Mouse (Mus musculus) cerebellum, postnatal 10 days (tissue): ENCODE results near the gene B3galnt1.
A peak's percentile ranks its signal among the peaks of the same experiment; 100 is the strongest.
"Not testable (repeated sequence)": the region's sequence is repeated elsewhere in the genome, so short reads cannot be mapped to it uniquely, and the experiment has no call there.

Source experiments
- DNase-seq, 2 experiments: peaks; one replicate each; pipeline ENCODE4 v3.0.0; 2021; ENCODE audit warnings: mixed read lengths in 2 of 2

B3galnt1 gene

DNA sequence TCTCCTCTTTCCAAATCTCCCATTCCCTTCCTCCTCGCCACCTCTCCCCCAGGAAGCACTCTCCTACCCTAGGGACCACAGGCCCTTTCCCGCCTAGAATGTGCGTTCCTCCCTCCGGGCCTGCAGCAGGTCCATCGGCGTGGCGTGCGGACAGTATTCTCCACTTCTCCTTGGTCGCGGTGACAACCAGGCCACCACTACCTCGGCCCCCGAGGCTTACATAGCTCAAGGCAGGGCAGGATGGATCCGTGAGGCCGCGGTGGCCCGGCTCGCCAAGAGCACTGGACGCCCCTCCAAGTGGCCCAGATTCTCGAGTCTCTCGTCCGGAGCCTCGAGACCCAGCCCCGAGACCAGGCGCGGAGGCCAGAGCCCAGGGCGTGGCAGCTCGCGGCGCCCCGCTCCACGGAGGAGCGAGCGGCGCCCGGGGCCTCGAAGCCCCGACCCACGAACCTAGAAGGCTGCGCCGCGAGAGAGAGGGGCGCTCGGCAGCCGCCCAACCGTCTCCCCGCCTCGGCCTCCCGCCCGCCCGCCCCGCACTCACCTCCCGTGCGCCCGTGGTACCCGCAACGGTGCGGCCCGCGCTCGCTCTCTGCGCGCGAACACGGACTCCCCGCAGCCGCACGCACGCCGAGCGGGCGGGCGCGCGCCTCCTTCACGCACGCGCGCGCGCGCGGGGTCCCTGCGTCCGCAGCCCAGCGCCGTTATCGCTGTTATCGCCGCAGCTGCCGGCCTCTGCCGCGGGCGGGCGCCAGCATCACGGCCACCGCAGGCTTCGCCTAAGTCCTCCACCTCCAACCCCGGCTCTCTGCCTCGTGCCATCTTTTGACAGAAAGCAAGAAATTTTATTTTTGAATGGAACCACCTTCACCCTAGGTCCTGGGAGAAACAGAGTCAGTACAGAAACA, at the start of gene B3galnt1:
Gene B3galnt1, minus strand, starts transcription at position 700 of the 905 bp plus-strand sequence.
- DNase-seq: peak; percentile 84 to 86

DNA sequence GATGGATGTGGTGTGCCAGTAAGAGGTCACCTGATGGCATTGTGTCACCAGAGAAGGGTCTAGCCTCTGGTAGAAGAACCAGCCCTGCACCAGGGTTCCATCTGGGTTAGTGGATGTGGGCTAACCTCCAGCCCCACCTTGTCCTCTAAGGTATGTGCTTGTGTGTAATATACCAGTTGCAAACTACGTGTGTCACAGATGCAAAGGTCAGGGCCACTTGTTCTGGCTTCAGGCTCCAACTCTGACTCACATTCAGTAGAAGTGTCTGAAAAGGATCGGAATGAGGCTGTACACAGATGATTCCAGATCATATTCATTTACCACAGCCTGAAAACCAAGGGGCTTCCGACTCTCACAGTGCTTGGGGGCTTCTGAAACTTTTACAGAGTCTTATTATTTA, 35.8 kb upstream of the B3galnt1 start:
- DNase-seq: no peak

DNA sequence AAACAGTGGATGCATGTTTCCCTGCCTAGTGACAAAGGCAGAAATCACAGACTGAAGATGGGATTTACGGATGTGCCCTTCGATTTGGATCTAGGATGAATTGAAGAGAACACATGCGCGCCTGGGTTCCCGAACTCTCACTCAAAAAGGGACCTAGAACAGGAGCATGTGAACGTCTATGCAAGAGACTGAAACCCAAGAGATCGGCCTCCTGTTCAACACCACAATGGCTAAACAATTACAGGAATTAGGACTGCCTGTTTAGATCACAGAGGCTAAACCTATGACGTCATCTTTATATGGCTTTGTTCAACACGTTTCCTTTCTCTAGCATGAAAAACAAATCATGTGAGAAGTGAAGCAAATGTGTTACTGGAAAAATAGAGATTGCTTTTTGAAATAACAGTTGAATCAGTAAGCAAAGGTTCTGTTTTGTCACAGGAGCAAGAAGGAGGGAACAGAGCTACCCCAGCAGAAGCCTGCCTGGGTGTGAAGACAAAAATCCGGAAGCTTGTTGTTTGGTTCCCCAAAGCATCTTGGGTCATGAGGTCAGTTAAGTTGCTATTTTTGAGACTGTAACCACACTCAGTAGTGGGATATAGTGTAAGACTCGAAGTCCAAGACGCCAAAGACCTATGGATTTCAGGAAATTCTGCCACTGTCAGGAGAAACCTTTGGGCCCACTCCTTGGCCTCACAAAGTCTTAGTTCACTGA, 35.1 kb upstream of the B3galnt1 start:
- no peak for DNase-seq

DNA sequence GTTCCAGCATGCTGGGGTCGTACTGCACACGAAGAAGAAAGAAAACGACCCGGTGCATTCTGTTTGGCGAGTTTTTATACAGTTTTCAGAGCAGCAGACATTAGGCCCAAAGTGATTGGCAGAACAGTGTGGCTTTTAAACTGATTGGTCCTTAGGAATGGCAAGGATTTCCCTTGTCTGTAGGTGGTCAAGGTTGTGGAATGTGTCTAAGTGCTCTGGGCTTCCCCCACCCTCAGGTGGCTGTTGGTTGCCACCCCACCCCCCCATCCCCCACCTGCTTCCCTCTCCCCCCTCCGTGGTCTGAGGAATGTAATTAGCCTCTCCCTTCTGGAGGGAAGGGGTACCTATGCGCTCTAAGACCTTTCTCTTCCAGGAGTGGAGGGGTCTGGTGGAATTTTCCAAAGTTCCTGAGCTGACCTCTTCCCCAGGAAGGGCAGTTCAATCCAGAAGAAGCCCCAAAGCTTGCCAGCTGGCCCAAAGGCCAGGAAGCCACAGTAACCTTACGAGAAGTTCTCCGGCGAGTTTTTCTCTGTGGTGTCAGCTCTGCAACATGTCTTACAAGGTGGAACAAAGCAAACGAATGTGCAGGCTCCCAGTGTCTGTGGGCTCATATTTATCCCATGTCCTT, 28.3 kb upstream of the B3galnt1 start:
- no peak for DNase-seq

DNA sequence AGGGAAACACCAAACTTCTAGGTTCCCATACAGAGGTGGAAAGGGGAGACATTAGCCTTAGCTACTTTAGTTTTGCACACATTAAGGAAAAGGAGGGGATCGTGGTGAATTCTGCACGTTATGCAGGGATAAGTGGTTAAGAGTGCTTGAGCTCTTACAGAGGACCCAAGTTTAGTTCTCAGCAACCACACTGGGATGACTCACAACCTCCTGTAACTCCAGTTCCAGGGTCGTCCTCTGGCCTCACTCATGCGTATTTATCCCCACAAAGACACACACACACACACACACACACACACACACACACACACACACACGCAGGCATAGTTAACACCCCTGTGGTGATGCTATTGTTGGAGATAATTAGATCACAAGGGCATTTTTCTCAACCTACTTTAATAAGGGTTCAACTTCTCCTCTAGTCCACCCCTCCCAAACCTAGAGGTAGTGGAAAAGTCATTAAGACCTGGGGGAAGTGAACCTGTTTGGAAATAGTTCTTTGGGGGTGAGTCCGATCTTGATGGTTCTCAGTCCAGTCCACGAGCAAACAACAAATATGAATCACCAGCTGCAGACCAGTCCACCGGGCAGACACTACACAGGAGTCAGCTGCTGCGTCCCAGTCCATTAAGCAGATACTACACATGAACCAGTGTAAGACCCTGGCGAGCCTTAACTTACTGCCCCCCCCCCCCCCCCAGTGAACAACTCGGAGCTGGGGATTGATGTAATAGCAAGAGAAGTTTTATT, 27.6 kb upstream of the B3galnt1 start:
- no peak for DNase-seq

DNA sequence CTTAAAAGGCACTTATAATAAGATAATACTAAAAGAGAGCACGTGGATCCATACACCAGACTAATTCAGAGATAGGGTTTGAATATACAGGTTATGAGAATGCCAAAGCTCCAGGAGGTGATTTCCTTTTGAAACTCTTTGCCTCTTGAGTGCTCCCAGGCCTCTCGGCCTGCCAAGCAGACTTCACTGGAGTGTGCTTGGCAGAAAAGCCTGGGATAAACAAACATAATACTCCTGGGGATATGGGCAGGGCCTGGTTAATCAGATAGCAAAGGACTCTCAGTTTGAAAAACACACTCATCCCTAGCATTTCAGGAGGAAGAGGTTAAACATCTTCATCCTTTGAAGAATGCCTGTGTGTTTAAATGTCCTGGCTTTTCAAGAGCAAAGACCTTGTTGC, 25.4 kb upstream of the B3galnt1 start:
- no peak for DNase-seq

DNA sequence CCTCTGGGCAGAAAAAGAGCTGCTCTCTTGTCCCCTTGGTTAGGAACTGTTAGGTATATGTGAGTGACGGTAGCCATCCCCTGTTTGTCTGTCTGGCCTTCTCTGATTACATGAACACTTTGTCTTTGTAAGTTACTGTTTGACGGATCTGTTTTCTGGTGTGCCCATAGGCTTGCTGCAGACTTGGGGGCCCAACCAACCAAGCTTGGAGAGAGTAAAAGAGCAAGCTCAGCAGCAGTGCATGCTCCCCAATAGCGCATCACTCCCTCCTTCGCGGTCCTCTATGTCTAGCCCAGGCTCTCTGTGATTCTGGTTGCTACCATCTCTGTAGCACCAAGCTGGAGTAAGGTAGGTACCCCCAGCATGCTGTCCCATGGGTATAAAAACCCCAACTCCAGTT, 9.1 kb upstream of the B3galnt1 start:
- DNase-seq: no peak

DNA sequence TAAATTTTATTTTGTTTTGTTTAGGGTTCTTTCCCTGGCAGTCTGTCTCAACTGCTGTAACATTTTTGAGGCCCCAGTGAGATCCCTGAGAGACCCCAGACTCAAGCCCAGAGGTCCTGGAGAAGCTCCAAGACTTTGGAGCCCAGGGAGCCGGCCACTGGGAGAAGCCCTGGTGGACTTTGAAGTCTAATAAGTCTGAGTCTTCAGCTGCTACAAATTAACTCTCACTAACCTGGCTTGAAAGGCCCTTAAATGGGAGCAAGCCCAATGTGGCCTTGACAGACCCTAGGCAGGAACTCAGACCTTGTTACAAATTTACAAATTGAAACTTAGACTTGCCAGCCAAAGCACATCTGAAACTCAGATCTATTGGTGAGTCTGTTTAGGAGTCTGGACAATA, 8.7 kb upstream of the B3galnt1 start:
- no peak for DNase-seq

DNA sequence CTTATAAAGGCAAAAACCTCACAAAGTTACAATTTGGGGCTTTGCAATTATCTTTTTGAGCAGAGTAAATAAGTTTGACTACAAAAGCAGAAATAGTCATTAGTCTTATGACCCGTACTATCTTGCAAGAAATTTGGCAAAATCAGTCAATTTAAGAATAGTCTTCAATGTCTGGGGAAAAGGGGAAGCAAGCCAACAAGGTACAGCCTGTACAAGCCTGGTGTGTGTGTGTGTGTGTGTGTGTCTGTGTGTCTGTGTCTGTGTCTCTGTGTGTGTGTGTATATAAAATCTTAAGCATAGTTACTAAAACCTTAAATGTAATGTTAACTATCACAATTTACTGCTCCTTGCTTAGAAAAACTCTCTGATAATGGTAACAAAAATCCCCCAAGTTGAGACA, 8.2 kb upstream of the B3galnt1 start:
- DNase-seq: no peak

DNA sequence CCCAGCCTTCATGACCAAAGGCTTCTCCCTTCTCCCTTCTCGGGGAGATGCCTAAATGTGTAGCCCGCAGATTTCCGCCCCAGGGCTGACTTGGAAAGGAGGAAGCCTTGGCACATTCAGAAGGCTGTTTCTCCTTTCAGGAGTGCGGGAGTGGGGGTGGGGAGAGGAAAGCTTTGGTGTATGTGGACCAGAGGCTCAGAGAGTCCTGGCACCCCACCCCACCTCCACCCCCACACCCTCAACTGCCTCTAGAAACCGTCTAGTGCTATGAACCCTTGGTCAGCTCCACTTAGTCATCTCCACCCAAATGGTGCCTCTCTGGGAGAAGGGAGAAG, 373 bp upstream of the B3galnt1 start:
- peak; percentile 63 to 69 for DNase-seq

DNA sequence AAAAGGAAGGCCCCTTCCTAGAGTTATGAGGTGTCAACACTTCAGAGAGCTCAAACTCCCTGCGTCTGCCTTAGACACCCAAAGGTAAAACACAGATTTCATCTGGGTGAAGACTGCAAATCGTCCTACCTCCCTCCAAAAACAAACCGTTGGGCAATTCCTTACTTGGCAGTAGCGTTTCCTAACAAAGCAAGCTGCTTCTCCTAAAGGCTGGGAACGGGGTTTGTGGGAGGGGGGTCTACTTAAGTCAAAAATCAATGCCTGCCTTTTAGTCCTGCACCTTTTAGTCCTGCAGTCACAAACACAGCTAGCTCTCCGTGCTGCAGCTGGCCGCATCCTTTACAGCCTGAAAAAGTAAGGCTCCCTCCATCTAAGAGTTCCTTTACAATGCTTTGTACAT, 944 bp downstream of the B3galnt1 start:
- DNase-seq: no peak

DNA sequence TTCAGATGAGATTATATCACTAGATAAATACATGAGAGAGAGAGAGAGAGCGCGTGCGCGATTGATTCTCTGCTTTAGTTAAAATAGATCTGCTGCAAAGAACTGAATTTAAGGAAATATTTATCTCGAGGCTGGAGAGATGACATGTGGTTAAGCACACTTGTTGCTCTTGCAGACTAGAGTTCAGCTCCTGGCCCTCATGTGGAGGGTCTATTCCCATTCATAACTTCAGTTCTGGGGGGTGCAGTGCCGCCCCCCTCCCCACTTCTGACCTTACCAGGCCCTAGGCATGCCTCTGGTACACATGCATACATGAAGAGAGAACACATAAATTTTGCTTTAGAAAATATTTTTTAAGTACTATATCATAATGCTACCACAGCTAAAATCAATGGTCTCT, 1.5 kb downstream of the B3galnt1 start:
- DNase-seq: no peak

DNA sequence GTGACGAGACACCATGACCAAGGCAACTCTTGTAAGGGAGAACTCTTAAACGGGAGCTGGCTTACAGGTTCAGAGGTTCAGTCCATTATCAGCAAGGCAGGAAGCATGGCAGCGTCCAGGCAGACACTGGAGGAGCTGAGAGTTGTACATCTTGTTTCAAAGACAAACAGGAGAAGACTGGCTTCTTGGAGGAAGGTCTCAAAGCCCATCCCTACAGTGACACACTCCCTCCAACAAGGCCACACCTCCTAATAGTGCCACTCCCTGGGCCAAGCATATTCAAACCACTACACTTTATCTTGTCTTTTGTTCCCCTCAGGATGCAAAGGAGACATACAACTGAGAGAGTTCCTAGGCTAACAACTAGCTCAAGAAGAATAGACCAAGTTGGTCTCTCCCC, 2.6 kb downstream of the B3galnt1 start:
- DNase-seq: no peak

DNA sequence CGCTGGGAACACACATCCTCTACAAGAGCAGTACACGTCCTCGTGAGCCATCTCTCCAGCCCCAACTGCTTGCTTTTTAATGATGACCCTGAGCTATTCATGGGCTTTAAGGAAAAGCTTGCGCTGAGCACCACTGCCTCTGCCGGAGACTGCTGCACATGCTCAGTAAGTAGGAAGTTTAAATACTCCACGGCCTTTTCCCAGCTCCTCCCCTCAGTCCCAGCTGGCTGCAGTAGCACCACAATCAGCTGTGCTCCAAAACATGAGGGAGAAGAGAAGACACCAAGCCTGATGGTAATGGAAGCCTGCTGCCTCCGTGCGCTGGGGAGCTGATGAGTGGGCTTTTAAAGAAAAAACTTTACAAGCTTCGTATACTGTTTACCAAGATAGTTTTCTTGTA, 4.7 kb downstream of the B3galnt1 start:
- no peak for DNase-seq

DNA sequence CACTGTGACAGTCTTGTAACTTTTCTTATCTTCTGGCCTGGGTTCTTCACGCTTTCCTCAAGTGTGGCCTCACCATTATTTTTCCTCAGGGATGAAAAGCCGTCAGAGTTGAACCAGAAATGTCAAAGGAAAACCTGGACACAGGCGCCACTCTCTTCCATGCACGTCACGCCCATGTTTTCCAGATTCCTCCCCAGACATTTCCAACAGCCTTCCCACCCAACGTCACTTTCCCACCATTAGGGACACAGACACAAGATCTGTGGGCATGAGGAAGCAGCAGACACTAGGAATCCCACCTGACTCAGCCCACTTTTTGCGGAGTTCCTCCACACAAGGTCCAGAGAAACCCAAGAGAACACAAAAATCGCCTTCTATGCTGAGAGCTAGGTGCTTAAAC, 5.3 kb downstream of the B3galnt1 start:
- DNase-seq: no peak

DNA sequence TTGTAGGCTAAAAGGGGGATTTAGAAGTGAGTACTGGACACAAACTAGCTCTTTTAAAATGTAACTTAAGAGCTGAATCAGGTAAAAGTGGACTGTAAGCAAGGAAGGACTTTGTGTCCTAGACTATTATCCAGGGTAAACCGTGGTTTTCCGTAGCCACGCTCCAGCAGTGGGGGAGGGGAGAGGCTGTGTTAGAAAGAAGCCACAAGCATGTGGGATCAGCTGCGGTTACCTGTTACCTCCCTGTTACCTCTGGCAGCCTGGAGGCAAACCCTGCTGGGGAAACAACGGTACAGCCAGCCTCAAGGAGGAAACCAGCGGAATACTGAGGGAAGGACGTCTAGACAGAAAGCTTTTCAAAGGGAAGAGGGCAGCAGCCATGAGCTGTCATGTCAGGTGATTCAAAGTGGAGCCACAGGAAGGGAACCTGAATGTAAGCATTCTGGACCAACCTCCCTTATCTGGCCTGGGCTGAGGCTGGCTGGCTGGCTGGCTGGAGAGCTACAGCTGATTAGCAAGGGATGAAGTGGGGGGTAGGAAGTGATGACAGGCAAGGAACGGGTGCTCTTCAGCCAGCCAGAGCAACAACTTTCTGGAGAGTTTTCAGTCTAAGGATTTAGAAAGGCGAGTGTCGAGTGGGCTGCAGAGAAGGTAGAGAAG, 10.5 kb downstream of the B3galnt1 start:
- no peak for DNase-seq

DNA sequence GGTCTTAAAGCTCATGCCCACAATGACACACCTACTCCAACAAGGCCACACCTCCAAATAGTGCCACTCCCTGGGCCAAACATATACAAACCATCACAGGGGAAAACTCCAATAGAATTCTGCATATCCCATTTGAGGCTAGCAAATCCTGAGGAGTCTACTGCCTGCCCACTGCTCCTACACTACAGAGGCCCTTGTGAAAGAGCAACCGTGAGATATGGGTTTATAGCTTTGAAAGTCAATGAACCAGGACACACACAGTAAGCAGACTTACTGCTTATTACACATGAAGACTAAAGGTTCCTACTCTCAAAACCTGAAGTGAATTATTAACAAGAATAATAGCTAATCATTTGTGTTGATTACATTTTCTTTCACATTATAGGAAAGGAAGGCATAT, 15.0 kb downstream of the B3galnt1 start:
- DNase-seq: no peak

DNA sequence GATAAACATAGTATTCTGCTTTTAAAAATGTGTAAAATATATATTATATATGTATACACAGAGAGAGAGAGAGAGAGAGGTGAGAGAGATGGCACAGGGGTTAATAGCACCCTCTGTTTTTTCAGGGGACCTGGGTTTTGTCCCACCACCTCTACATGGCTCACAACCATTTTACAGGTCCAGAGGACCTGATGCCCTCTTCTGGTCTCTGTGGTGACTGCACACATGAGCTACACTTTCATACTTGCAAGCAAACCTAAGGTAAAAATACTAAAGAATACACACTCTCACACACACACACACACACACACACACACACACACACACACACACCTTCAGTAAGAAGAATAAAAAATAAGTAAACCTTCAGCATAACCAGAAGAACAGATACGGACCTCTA, 20.0 kb downstream of the B3galnt1 start:
- no peak for DNase-seq

DNA sequence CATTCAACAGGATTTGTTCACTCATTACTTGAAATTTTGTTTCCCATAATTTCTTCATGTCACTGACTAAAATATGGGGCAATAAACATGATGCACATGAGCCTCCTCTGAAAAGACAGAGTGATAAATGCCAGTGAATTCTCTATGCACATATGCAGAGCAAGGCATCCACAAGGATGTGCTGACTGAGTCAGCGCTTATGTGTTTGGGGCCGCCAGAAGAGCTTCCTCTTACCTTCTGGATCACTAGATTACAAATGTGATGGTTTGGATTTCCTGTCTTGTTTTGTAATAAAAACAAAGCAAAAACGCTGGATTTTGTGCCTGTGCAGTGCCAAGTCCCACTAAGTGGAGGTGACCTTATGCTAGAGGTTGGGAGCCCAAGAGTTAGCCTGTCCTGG, 22.0 kb downstream of the B3galnt1 start:
- DNase-seq: peak in 1 of 2 experiments; percentile 0

DNA sequence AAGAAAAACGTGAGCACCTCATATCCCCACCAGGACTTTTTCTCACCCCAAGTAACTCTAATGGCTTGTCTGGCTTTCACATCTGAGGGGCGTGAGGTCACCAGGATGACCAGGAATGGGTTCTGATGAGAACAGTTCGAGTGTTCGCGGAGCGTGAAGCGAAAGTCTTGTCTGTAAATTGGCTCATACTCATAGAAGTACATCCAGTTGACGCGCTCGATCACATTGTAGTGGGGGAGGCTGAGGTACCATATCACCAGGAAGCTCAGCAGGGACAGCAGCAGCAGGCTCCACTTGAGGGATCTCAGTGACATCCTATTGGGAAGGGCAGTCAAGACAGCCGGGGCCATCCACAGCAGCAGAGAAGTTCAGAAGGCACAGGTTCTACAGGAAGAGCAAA, 23.2 kb downstream of the B3galnt1 start:
- no peak for DNase-seq

DNA sequence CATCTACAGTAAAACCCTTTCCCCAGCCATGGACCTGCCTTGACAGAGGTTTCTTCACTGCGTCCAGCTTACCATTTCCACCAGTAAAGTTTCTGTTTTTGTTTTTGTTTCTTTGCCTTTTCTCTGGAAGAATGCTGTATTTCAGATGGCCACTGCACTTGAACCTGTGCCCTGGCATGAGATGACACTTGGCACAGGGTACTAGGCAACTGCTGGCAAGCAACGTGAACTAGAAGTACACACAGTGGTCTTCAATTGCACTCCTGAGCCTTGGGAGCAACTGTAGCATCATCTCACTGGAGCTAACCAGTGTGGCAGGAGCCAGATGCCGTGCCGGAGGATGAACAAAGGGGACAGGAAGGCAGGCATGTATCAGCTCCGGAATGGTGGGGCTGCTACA, 26.2 kb downstream of the B3galnt1 start:
- peak; percentile 52 to 68 for DNase-seq

DNA sequence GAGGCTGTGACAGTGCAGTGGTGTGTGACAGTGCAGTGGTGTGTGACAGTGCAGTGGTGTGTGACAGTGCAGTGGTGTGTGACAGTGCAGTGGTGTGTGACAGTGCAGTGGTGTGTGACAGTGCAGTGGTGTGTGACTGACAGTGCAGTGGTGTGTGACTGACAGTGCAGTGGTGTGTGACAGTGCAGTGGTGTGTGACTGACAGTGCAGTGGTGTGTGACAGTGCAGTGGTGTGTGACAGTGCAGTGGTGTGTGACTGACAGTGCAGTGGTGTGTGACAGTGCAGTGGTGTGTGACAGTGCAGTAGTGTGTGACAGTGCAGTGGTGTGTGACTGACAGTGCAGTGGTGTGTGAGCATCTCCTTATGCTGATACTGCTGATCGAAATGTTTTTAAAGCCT, 33.2 kb downstream of the B3galnt1 start:
- DNase-seq: not testable (repeated sequence)

DNA sequence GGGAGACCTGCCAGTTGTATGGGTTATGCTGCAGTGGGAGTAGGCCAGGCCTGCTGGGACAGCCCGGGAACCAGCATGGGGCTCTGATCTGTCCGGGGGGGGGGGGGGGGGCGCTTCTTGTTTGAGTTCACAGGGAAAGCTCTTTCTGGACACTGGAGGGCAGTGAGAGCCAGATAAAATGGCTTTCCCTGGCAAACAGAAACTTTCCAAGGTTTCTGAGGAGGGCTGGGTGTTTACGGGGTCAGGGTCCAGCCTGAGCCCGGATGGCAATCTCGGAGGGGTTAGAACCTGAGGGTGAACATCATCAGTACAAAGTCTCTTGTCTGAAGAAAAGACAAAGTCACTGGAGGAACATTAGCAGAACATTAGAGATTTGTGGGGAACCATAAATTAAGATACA, 35.4 kb downstream of the B3galnt1 start:
- DNase-seq: no peak
